Mouse (Mus musculus) cerebellum, postnatal 10 days (tissue): ENCODE results near the gene Olfr1042.
"Not testable (repeated sequence)": the region's sequence is repeated elsewhere in the genome, so short reads cannot be mapped to it uniquely, and the experiment has no call there.

ENCODE experiments used
- DNase-seq, 2 experiments: peaks; one replicate each; pipeline ENCODE4 v3.0.0; 2021; ENCODE audit warnings: mixed read lengths in 2 of 2

Gene Olfr1042

DNA sequence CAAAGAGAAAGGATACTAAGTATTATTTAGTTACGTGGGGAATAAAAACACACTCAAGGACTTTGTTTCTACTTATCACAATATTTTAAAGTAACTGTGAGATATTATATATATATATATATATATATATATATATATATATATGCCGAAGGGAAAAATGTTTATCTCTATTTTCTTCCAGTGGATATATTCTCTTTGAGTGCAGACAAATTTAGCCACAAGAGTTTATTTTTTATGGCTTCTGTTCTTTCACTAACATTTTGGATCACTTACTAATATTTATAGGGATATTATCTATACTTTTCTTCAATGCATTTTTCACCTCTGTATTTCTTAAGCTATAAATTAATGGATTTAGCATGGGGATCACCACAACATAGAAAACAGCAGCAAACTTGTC is at the start of gene Olfr1042:
Olfr1042 (minus strand) TSS at position 101 of the 400 bp plus-strand sequence.
- no peak for DNase-seq

DNA sequence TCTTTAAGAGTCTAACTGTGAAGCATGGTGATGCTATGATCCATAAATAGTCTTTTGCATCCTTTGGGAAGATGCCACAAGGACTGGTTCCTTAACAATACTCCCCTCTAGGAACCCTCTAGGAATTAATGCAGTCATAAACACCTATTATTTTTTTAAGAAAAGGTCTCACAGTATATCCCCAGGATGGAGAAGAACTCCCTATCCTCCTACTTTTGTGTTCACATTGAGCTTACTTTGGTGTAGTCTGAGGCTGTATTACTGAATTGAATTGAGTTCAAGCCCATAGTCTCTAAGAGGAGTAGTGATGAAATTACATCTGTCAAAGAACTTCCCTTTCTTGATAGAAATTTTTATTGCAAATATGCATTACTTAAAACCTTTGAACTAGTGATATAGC is 41.3 kb upstream of the Olfr1042 start, which contains the start of gene Olfr1045:
Olfr1045 (minus strand) TSS at position 101 of the 400 bp plus-strand sequence.
- no peak for DNase-seq

DNA sequence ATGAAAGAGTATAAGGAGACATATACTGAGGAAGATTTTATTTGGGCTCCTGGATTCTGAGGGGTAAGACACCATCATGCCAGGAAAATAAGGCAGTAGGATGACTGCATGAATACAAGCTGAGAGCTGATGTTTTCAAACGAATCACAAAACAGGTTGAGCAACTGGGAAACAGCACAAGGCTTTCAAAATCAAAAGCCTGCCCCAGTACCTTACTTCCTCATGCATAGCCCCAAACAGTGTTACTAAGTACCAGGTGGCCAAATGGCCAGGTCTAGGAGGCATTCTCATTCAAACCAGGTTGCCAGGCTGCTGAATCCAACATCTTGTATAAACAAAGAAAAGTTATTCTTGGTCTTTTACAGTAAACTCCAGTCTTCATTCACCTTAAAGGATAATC is 34.2 kb upstream of the Olfr1042 start:
- DNase-seq, result no peak

- DNase-seq, result no peak
These were observed 23.9 kb upstream of the Olfr1042 start, which contains the start of gene Olfr52 for GRCm38 (mm10) chr2:86185583-86185982. Olfr52 (minus strand) TSS chr2:86185683.

GRCm38 (mm10) chr2:86179950-86180349 is 18.3 kb upstream of the Olfr1042 start:
- peak in 1 of 2 experiments; percentile 0 for DNase-seq

- no peak for DNase-seq
These were observed 16.1 kb upstream of the Olfr1042 start, which contains the start of gene Olfr1044 for GRCm38 (mm10) chr2:86177720-86178119. Olfr1044 (minus strand) TSS chr2:86177820.

- not testable (repeated sequence) for DNase-seq
These were observed 13.8 kb upstream of the Olfr1042 start for GRCm38 (mm10) chr2:86175422-86175821.

GRCm38 (mm10) chr2:86167422-86167821 is 5.8 kb upstream of the Olfr1042 start, which contains the start of gene Olfr1043:
Olfr1043 (minus strand) TSS chr2:86167522.
- DNase-seq, result no peak

- no peak for DNase-seq
These were observed 15.0 kb downstream of the Olfr1042 start, which contains the start of gene Olfr1040 for GRCm38 (mm10) chr2:86146632-86147031. Olfr1040 (minus strand) TSS chr2:86146732.

DNA sequence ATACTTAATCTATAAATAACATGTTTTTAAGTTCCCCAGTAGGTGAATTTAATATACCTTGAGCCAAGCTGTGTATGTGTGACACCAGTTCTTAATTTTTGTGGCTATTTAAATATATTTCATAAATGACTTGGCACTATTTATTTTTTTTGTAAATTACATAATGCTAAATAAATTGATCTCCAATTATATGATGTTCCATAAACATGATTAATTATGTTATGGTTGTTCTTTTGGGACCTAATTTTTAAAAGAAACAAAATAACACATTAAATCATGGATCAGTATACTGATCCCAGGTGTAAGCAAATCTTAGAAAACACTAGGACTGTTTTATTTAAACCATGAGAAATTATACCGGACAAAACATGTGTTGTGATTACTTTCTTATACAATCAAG is 25.8 kb downstream of the Olfr1042 start, which contains the start of gene Olfr1039:
Olfr1039 (minus strand) TSS at position 101 of the 400 bp plus-strand sequence.
- no peak for DNase-seq
